Mouse (Mus musculus): ENCODE results near the gene Fut1.

Gene Fut1

DNA sequence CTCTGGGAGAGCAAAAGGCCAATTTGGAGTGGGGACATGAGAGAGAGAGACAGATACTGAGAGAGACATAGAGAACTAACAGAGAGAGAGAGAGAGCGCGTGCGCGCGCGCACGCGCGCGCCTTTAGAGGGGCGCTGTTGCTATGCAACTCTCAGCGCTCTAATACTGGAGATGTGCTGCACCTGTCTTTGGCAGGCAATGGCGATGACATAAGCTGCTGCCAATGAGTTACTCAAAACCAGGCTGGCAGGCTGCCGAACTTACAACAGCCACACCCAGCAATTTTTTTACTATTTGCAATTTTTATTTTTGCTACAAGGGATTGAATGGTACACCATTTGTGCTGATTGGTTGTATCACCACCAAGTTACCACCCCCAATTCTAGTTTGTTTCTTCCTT, 50.7 kb downstream of the Fut1 start:
- DNase-seq (ENCODE audit: low read depth, low spot score) = no peak

GRCm38 (mm10) chr7:45668921-45669320, 51.8 kb downstream of the Fut1 start:
- no peak for DNase-seq (ENCODE audit: low read depth, low spot score)
